20 mouse cellular contexts compared by ENCODE assay signal in genomic region chr4:47220544-47220943, GRCm38 (mm10). TPM values are rescaled to one million over a fixed set of nuclear protein-coding genes. Genes with fewer than 3 reads are reported as not detected.
"Had no signal": no experiment of that assay in that cellular context is flagged by ENCODE, and none has a peak within 500 bp of the region (broad histone marks: within the 10 kb centered on the region; RNA-seq: fewer than 3 reads in every experiment).

No protein-coding gene starts in this region.

- ATAC-seq: liver, postnatal 0 days; lung, postnatal 0 days; midbrain, embryonic 13.5 days; midbrain, embryonic 15.5 days had no signal

- DNase-seq: liver, postnatal 0 days; lung, adult 2 months; lung, postnatal 14 days; lung, postnatal 36 days; right cerebral cortex, postnatal 14 days; spleen, adult 18-20 months; thymus, adult 2 months; thymus, postnatal 25 days; thymus, postnatal 4 days had no signal

- H3K36me3 ChIP-seq: lung, embryonic 15.5 days; midbrain, embryonic 13.5 days; midbrain, embryonic 15.5 days; neural tube, embryonic 12.5 days; stomach, embryonic 15.5 days had no signal

- H3K4me2 ChIP-seq: lung, embryonic 15.5 days; midbrain, embryonic 11.5 days; midbrain, embryonic 13.5 days; midbrain, embryonic 15.5 days; neural tube, embryonic 12.5 days; stomach, embryonic 15.5 days had no signal

- H3K9ac ChIP-seq: liver, postnatal 0 days; lung, embryonic 15.5 days; midbrain, embryonic 13.5 days; midbrain, embryonic 15.5 days; neural tube, embryonic 12.5 days; stomach, embryonic 15.5 days had no signal

- H3K9me3 ChIP-seq: lung, embryonic 15.5 days; megakaryocyte, embryonic 14.5 days; midbrain, embryonic 13.5 days; midbrain, embryonic 15.5 days; neural tube, embryonic 12.5 days; stomach, embryonic 15.5 days had no signal

- H3K27ac ChIP-seq: lung, embryonic 15.5 days; macrophage; midbrain, embryonic 13.5 days; midbrain, embryonic 15.5 days; neural tube, embryonic 12.5 days; stomach, embryonic 15.5 days; stomach, postnatal 0 days had no signal

- H3K4me1 ChIP-seq: lung, embryonic 15.5 days; midbrain, embryonic 13.5 days; midbrain, embryonic 15.5 days; neural tube, embryonic 12.5 days; stomach, embryonic 15.5 days had no signal

- H3K27me3 ChIP-seq: lung, embryonic 15.5 days; midbrain, embryonic 13.5 days; midbrain, embryonic 15.5 days; neural tube, embryonic 12.5 days; stomach, embryonic 15.5 days had no signal

- H3K4me3 ChIP-seq: lung, embryonic 15.5 days; megakaryocyte, embryonic 14.5 days; midbrain, embryonic 13.5 days; midbrain, embryonic 15.5 days; neural tube, embryonic 12.5 days; stomach, embryonic 15.5 days had no signal

RNA-seq across cellular contexts. Expression of gene Col15a1, which starts 12.6 kb away (rescaled TPM):
- total RNA-seq: neutrophil, adult 5-6 weeks had no signal
